Mouse (Mus musculus) hindbrain, postnatal 0 days (tissue): ENCODE data around the gene Ccdc187. TPM values are rescaled to one million over a fixed set of nuclear protein-coding genes. Genes with fewer than 3 reads are reported as not detected.

Source experiments
- ATAC-seq: fragments of 200-750 bp; cut with Nextera tagmentation; 2 replicates; pipeline ENCODE4 v1.8.0; 2017; ENCODE audit warnings: mild to moderate bottlenecking, moderate TSS enrichment, moderate library complexity
- DNase-seq: peaks from one replicate; pipeline ENCODE4 v3.0.0-alpha.2; 2015; ENCODE audit warnings: low spot score
- H3K27ac ChIP-seq: fragments of 300-500 bp; sonication (generic); 2 replicates; pipeline ENCODE4 v1.5.1; 2014; ENCODE audit warnings: mild to moderate bottlenecking
- H3K27me3 ChIP-seq: fragments of 300-500 bp; sonication (generic); 2 replicates; pipeline ENCODE4 v1.6.1; 2014; ENCODE audit warnings: low read length, mixed read lengths; ENCODE audit not compliant: insufficient read depth
- H3K36me3 ChIP-seq: fragments of 300-500 bp; sonication (generic); 2 replicates; pipeline ENCODE4 v1.6.1; 2014; ENCODE audit warnings: low read length, mixed read lengths; ENCODE audit not compliant: insufficient read depth
- H3K4me1 ChIP-seq: fragments of 300-500 bp; sonication (generic); 2 replicates; pipeline ENCODE4 v1.6.1; 2014; ENCODE audit warnings: antibody characterized with exemption, low read length, mixed read lengths; ENCODE audit not compliant: insufficient read depth
- H3K4me2 ChIP-seq: fragments of 300-500 bp; sonication (generic); 2 replicates; pipeline ENCODE4 v1.6.1; 2014; ENCODE audit warnings: low read depth, mild to moderate bottlenecking, low read length, moderate library complexity, mixed read lengths
- H3K4me3 ChIP-seq: fragments of 300-500 bp; sonication (generic); 2 replicates; pipeline ENCODE4 v1.5.1; 2014; ENCODE audit warnings: low read length
- H3K9ac ChIP-seq: fragments of 300-500 bp; sonication (generic); replicated peaks from 2 replicates; pipeline ENCODE4 v1.6.1; 2014; ENCODE audit warnings: mild to moderate bottlenecking, low read length, moderate library complexity, mixed read lengths
- H3K9me3 ChIP-seq: fragments of 300-500 bp; sonication (generic); 2 replicates; pipeline ENCODE4 v1.6.1; 2016; ENCODE audit warnings: low read length, mixed read lengths
- CTCF ChIP-seq: IDR thresholded peaks from 2 replicates; pipeline ENCODE4 v1.5.1; 2016; ENCODE audit warnings: antibody characterized with exemption, control low read depth, low read depth
- WGBS: fragments of 180-500 bp; shearing (Covaris S2); extraction: QIAGEN DNeasy Blood & Tissue Kit; methylation state at CpG from one replicate; pipeline ENCODE4 v1.1.7; 2014; 5-methylcytosine and 5-hydroxymethylcytosine counted together
- polyA plus RNA-seq: library from polyadenylated mRNA; unstranded; fragments of >200 nt; fragmentation: Nextera tagmentation; extraction: Ambion mirVana; gene quantifications from 2 replicates; pipeline ENCODE4 v1.2.1, GENCODE M21; 2015
- total RNA-seq: library from RNA; depleted of rRNA; stranded (reverse); fragments of >200 nt; gene quantifications from 2 replicates; pipeline ENCODE4 v1.2.3, GENCODE M21; 2014; rRNA removed

The Ccdc187 gene
- total RNA-seq (1.3 and 2.7 TPM in 2 replicates), polyA plus RNA-seq (0.18 TPM in 2 replicates)

GRCm38 (mm10) chr2:26294457-26294856 lies at the start of gene Ccdc187:
Gene Ccdc187, minus strand, starts transcription at chr2:26294557.
- 58% methylated on average over 2 of the region's 2 CpGs for WGBS

GRCm38 (mm10) chr2:26342609-26343490 lies 48.5 kb upstream of the Ccdc187 start:
- H3K9ac ChIP-seq = no peak overlapping the region
- TF ChIP-seq CTCF = no peak
- no peak overlapping the region for H3K4me3 ChIP-seq
- H3K4me1 ChIP-seq = no peaks in the 10 kb centered on the region
- no peak overlapping the region for H3K4me2 ChIP-seq
- H3K27ac ChIP-seq = peak overlapping the region; percentile 62
- DNase-seq (no peak), ATAC-seq (no peak)
- H3K36me3 ChIP-seq = peaks cover 67% of the 10 kb centered on the region
- no peaks in the 10 kb centered on the region for H3K9me3 ChIP-seq
- H3K27me3 ChIP-seq = no peaks in the 10 kb centered on the region
- WGBS = 65% methylated on average over 11 of the region's 11 CpGs

More at GRCm38 (mm10) chr2:26294457-26294856, at the start of gene Ccdc187:
- TF ChIP-seq CTCF = no peak
- DNase-seq (no peak), ATAC-seq (no peak)
- Histone ChIP-seq H3K27ac (no peak within 1 kb of the TSS), H3K36me3 (no peaks in the 10 kb centered on the region), H3K4me3 (no peak within 1 kb of the TSS), H3K9me3 (no peaks in the 10 kb centered on the region), H3K4me1 (peaks cover 29% of the 10 kb centered on the region), H3K9ac (no peak within 1 kb of the TSS), H3K27me3 (no peaks in the 10 kb centered on the region), H3K4me2 (no peak within 1 kb of the TSS)

- Histone ChIP-seq H3K9ac (no peak overlapping the region), H3K27ac (peak overlapping the region; percentile 62), H3K4me1 (no peaks in the 10 kb centered on the region), H3K27me3 (no peaks in the 10 kb centered on the region), H3K36me3 (peaks cover 61% of the 10 kb centered on the region), H3K4me2 (no peak overlapping the region), H3K9me3 (no peaks in the 10 kb centered on the region), H3K4me3 (no peak overlapping the region)
- WGBS = 53% methylated on average over 10 of the region's 10 CpGs
- no peak for TF ChIP-seq CTCF
- ATAC-seq (no peak; the same call in 1 of the 2 replicates), DNase-seq (peak; percentile 29)
These were observed 47.7 kb upstream of the Ccdc187 start for GRCm38 (mm10) chr2:26342044-26342443.

DNA sequence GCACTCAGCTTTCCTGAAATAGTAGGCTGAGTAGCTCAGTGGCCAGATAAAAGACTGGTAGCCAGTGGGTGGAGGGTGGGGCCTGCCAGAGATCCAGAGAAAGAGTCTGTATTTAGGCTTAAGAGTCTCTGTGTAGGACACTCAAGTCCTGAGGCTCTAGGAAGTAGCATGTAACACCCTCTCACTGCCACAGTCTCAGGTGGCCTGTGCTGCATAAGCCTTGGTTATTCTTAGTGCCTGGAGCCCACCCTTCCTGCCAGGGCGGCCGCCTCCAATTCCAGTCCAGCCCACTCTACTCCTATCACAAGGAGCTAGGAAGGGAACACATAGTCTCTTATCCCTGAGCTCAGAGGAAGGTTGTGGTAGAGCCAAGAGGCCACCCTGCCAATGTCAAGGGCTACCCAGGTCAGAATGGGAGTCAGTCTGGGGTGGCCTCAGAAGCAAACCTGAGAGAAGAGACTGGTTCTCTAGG lies 47.2 kb upstream of the Ccdc187 start:
- H3K9ac ChIP-seq = no peak overlapping the region
- H3K36me3 ChIP-seq = peaks cover 56% of the 10 kb centered on the region
- H3K4me2 ChIP-seq = no peak overlapping the region
- H3K9me3 ChIP-seq = no peaks in the 10 kb centered on the region
- H3K4me1 ChIP-seq = no peaks in the 10 kb centered on the region
- H3K27ac ChIP-seq = peak overlapping the region; percentile 32; the same call in 1 of the 2 replicates
- no peak for TF ChIP-seq CTCF
- H3K27me3 ChIP-seq = no peaks in the 10 kb centered on the region
- WGBS = 92% methylated on average over 2 of the region's 2 CpGs
- ATAC-seq (no peak), DNase-seq (no peak)
- no peak overlapping the region for H3K4me3 ChIP-seq

DNA sequence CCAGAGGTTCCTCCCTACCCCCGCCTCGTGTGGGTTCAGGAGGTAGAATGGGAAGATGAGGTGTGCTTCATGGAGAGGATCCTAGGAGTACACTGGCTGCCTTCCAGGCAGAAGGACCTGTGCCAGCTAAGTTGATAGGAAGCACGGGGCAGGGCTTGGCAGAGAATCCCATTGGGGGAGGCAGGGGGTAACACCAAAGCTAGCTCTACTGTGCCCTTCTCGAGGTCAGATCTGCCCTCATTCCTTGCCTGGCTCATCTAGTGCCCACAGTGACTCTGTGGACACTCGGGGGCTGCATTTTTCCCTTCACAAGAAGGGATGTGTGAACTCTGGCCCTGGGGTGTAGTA lies 44.8 kb upstream of the Ccdc187 start:
- Histone ChIP-seq H3K4me2 (no peak overlapping the region), H3K27me3 (no peaks in the 10 kb centered on the region), H3K36me3 (peaks cover 33% of the 10 kb centered on the region; the same call in 1 of the 2 replicates), H3K4me3 (no peak overlapping the region), H3K9me3 (no peaks in the 10 kb centered on the region), H3K4me1 (no peaks in the 10 kb centered on the region), H3K27ac (peak overlapping the region; percentile 48; the same call in 1 of the 2 replicates), H3K9ac (no peak overlapping the region)
- no peak for TF ChIP-seq CTCF
- 67% methylated on average over 5 of the region's 5 CpGs for WGBS
- ATAC-seq (0 out of 2 replicates have a peak, but pooled peaks have one; percentile 7), DNase-seq (peak; percentile 30)

GRCm38 (mm10) chr2:26338302-26339203 lies 44.2 kb upstream of the Ccdc187 start:
- peaks cover 27% of the 10 kb centered on the region; the same call in 1 of the 2 replicates for H3K36me3 ChIP-seq
- no peaks in the 10 kb centered on the region for H3K4me1 ChIP-seq
- TF ChIP-seq CTCF = peak; percentile 14; the same call in 1 of the 2 replicates
- H3K4me2 ChIP-seq = no peak overlapping the region
- H3K9me3 ChIP-seq = no peaks in the 10 kb centered on the region
- DNase-seq (peak; percentile 48), ATAC-seq (peak; percentile 67)
- 51% methylated on average over 8 of the region's 13 CpGs for WGBS
- no peak overlapping the region for H3K4me3 ChIP-seq
- H3K9ac ChIP-seq = no peak overlapping the region
- H3K27ac ChIP-seq = peak overlapping the region; percentile 48; the same call in 1 of the 2 replicates
- H3K27me3 ChIP-seq = no peaks in the 10 kb centered on the region
